Mouse (Mus musculus) heart, adult 2 months (tissue): ENCODE measurements at regions not wholly inside any gene's neighbourhood (a gene's known extent, or its start where the extent isn't known, plus 50 kb on each side); places are given as distances from the start of the nearest gene placed in this dataset.

Experiments
- CTCF ChIP-seq: fragments of 200-600 bp; IDR thresholded peaks from 2 replicates; pipeline ENCODE4 v1.8.1; 2022; ENCODE audit warnings: antibody characterized with exemption, mild to moderate bottlenecking, moderate library complexity
- EP300 ChIP-seq: fragments of 200-500 bp; IDR thresholded peaks from 2 replicates; pipeline ENCODE4 v1.6.1; 2011; ENCODE audit warnings: low read depth, low read length, control low read depth; ENCODE audit not compliant: insufficient read depth
- POLR2A ChIP-seq: fragments of 200-500 bp; IDR thresholded peaks from 2 replicates; pipeline ENCODE4 v1.6.1; 2011; ENCODE audit warnings: mild to moderate bottlenecking, low read depth, low read length, control low read depth; ENCODE audit not compliant: insufficient read depth

DNA sequence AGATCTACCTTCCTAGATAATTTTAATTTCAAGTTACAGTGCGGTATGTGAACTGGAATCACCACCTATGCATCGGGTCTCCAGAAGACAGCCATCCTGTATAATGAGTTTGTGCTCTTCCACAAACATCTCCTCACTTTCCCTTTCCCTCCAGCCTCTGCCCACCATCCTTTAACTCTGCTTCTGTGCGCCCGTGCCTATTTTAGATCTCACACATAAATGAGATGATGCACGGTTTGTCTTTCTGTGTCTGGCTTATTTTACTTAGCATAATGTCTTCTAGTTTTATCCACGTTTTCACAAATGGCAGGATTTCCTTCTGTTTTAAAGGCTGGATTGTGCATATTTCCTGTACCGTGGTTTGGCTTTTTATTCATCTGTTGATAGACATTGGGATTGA is 227.8 kb upstream of the Podxl start:
- TF ChIP-seq CTCF: no peak
- no peak for TF ChIP-seq EP300
- no peak for TF ChIP-seq POLR2A
